Mouse (Mus musculus): Measurements from ENCODE around the gene Gm572. TPM values are rescaled to one million over a fixed set of nuclear protein-coding genes. Genes with fewer than 3 reads are reported as not detected.

Gm572 gene
- total RNA-seq, 2 experiments from 2014 or later = not detected

DNA sequence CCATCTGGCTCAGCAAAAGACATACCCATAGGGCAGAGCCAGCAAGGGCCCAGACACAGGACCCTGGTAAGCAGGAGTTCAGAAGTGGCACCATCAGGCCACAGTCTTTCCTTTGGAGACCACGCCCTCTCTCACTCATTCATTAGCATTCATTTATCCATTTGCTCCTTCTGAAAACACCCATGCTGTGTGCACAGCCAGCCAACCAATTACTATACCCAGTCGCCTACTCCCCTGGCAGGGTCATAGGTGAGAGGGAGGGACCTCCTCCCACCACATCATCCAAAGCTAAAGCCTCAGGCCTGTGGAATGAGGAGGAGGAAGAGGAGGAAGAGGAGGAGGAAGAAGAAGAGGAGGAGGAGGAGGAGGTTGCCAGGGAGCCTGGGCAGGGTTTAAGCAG is 67.3 kb downstream of the Gm572 start:
- no peak for DNase-seq
- intact Hi-C loops (cut with DNase I) = no loop called here

DNA sequence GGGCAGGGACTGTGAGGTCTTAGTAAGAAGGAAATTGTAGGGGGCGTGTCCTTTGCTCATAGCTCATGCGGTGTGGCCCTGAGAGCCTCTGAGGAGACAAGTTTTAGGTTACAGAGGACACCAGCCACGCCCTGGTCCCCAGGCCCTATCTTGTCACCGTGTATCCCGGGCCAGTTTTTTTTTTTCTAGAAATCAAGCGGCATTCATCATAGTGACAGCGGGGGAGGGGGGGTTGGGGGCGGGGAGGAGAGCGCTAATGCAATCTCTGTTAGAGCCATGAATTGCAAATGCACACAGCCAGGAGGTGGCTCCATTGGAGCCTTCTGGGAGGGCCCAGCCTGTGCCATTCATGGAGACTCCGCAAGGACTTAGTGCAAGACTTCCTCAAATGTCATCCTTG is 68.2 kb downstream of the Gm572 start:
- DNase-seq = no peak
- intact Hi-C loops (cut with DNase I) = no loop called here

DNA sequence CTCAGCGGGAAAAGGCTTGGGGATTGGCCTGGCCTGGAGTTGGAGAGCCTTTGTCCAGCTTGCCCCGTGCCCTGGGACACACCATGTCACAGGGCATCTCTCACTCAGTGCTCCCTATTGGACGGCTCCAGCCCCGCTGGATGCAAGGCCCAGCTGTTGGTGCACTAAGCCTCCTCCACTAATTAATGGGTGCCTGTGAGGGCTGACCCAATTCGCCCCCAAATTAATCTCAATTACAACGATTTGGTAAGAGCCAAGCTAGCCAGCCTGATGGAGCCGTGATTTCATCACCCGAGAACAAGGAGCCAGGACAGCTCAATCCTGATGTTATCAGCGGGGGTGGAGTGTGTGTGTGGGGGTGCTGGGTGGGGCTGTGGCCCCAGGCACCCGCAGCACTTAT is 69.5 kb downstream of the Gm572 start:
- no peak for DNase-seq
- intact Hi-C loops (cut with DNase I) = no loop called here

DNA sequence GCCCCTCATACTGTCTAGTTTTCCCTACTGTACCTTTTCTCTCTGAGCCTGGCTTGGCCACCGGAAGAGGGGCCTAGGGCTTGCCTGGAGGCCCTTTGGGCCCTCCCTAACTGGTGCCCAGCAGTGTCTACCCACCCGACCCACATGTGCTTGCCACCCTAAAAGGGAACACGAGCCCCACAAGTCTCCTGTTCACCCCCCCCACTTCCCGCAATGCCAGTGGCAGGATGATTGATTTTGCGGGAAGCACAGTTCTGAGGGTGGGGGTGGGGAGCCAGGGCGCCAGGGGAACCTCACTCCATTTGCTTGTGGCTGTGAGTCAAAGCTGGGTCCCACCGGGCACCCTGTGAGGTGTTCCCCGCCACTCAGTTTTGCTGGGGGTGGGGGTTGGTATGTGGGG is 70.9 kb downstream of the Gm572 start:
- intact Hi-C loops (cut with DNase I) = no loop called here
- DNase-seq = no peak

DNA sequence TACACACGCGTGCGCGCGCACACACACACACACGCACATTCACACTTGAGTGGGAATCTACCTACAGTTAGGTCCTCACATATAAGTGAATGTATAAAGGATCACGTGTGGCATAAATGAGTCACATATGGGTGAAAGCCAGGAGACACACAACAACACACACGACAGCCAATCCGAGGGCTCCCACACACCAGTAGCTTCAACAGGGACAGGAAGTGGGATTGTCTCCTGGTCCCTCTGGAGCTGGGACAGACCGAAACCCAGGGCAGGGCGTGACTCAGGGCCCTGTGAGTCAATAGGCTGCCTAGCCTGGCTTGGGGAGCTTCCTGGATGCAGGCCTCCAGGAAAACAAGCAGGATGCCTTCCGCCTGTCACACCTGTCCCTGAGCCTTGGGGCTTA is 71.6 kb downstream of the Gm572 start:
- intact Hi-C loops (cut with DNase I) = no loop called here
- no peak for DNase-seq

DNA sequence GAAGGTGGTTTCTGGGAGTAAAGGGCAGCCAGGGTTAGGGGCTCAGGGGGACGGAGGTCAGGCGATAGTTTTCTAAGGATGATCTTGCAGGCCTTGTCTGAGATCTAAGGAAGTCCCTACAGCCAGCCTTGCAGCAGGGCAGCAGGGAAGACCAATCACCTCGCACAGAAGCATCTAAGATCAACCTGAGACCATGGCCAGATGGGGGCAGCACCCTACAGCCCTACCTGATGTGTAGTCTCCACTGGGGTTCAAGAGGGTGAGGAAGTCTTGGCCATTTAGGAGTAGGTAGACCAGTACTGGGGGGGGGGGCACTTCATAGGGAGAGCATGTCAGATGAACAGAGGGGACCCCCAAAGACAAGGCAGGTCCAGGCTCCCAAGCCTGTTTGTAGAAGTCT is 72.3 kb downstream of the Gm572 start:
- intact Hi-C loops (cut with DNase I) = no loop called here
- no peak for DNase-seq

Other genes with a start within 250 kb of the Gm572 start
- gene Ubiad1, start 198.5 kb upstream of the Gm572 start, total RNA-seq (2021) = 1 to 10 TPM; 8.5 to 8.6 TPM
- 10 to 100 TPM; 78.8 to 79.3 TPM for gene Mtor, start 194.7 kb upstream of the Gm572 start, total RNA-seq (2021)
- gene Angptl7, start 142.9 kb upstream of the Gm572 start, total RNA-seq (2021) = under 1 TPM in 1 of 2 experiments, not detected in 1; 0.42 TPM
- gene Exosc10, start 84.9 kb upstream of the Gm572 start, total RNA-seq (2021) = 10 to 100 TPM; 70.7 to 75.5 TPM
- 100 to 1,000 TPM; 107 to 109 TPM for gene Srm, start 51.8 kb upstream of the Gm572 start, total RNA-seq (2021)
- 1 to 10 TPM; 2.1 to 2.3 TPM for gene Masp2, start 40.8 kb upstream of the Gm572 start, total RNA-seq (2021)
- gene Tardbp, start 16.3 kb upstream of the Gm572 start, total RNA-seq (2021) = 100 to 1,000 TPM; 263 to 324 TPM
- gene Casz1, start 161.1 kb downstream of the Gm572 start, total RNA-seq (2021) = 1 to 10 TPM; 1.1 to 2.4 TPM

Data from left cerebral cortex, postnatal 4 days (tissue).